Mouse (Mus musculus) layer of hippocampus, postnatal 36 days (tissue): ENCODE results near the gene Kcnc1. TPM values are rescaled to one million over a fixed set of nuclear protein-coding genes. Genes with fewer than 3 reads are reported as not detected.
A peak's percentile ranks its signal among the peaks of the same experiment; 100 is the strongest.

ENCODE experiments used
- DNase-seq, 2 experiments: peaks; one replicate each; pipeline ENCODE4 v3.0.0; 2022
- total RNA-seq, 2 experiments: library from RNA; stranded (reverse); gene quantifications; 2 replicates each; pipeline ENCODE4 v1.2.3; 2021

Gene Kcnc1
- total RNA-seq = 100 to 1,000 TPM; 114 to 119 TPM

DNA sequence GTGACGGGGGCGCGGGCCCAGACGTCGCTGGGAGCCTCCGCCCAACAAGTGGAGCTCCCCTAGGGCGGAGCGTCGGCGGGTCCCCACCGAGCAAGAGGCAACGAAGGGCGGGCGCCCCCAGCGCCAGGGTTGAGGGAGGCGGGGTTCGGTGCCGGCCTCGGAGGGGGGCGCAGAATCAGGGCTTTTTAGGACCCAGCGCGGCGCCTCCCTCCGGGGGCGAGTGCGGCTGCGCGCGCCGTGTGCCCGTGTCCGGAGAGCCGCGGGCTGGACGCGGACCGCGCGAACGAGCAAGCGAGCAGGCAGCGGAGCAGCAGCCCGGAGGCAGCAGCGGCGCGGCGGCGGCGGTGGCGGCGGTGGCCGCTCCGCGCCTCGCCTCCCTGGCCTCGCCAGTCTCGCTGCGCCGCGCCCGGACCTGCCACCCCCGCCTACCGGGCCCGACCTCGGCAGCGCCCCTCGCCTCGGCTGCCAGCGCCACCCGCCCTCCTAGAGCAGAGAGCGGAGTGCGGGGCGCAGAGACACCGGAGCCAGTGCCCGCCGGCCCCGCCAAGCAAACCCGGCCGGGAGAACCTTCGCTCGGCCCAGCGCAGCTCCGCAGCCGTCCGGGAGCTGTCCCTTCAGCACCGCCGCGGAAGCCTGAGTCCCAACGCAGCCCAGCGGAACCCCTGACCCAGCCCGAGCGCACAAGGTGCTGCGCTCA is at the start of gene Kcnc1:
Gene Kcnc1 (plus strand): TSS at position 267 of the 697 bp plus-strand sequence.
- DNase-seq = peak; percentile 61 to 71

DNA sequence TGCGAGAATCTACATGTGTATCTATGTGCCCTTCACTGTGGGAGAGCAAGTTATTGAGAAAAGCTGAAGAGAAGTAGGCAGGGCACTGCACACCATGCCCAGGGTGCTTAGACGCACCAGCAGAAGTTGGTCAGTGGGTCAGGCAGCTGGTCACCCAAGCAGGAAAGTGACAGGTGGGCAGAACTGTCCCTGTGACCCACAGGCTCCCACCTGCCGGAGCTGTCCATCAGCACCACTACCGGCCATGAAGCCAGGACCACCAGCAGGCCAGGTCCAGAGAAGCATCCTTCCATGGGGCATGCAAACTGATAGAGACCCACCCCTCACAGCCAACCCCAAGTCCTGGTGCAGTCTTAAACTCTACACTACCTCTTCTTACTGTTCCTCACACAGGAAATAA is 48.6 kb upstream of the Kcnc1 start:
- DNase-seq = no peak

GRCm38 (mm10) chr7:46348813-46349212 is 47.5 kb upstream of the Kcnc1 start:
- DNase-seq = no peak

- DNase-seq = no peak
These were observed 46.1 kb upstream of the Kcnc1 start for GRCm38 (mm10) chr7:46350119-46350702.

- no peak for DNase-seq
These were observed 43.5 kb upstream of the Kcnc1 start for GRCm38 (mm10) chr7:46352748-46353147.

DNA sequence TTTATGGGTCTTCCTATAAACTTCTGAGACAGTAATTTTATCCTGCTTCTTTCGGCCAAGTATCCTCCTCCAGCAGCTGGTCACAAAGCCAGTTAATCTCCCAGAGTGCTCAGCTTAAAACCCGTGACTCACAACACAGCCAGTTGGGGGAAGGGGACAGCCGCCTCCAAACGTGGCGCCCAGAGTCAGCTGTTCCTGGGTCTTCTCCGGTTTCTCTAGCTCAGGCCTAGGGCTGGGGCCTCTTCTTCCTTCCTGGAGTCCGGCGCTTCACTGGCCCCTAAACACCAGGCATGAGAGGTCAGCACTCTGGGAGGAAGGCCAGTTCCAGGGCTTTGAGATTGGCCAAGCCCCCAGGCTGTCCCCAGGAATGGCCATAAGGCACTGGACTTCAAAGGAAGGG is 43.1 kb upstream of the Kcnc1 start:
- DNase-seq = no peak

GRCm38 (mm10) chr7:46353875-46354274 is 42.4 kb upstream of the Kcnc1 start:
- DNase-seq = no peak

GRCm38 (mm10) chr7:46361776-46362175 is 34.5 kb upstream of the Kcnc1 start:
- DNase-seq = no peak

DNA sequence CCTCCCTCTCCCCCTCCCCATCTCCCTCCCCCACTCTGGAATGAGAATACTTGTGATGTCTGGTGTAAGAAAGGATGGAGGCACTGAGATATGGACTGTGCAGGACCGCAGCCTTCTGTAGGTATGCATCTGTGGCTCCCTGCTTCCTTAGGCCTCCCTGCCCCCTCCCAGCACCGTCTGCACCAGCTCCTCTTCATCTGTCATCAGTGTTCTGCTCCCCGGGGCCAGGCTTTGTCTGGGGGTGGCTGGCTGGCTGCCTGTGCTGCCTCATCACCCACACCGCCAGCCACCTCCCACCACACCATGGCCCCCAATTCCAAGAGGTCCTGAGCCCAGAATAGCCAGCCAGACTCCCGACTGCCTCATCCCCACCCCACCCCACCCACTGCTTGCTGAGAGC is 32.1 kb upstream of the Kcnc1 start:
- peak; percentile 50 to 61 for DNase-seq

DNA sequence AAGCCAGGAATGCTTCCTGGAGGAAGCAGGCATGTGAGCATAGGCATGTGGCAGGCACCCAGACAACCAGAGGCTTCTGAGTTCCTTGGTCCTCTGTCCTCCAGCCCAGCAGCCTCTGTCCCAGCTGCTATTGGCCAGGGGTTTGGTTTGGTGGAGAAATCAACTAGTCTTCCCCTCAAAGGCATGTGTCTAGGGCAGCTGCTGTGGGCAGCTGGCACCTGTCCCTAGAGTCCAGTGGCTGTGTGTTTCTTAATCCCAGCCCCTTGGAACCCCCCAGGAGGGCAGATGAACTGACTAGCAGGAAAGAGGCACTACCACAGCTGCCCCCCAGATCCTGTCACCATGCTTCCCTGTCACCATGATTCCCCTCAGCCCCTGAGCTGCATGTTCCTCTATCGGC is 30.5 kb upstream of the Kcnc1 start:
- DNase-seq = no peak

GRCm38 (mm10) chr7:46371104-46371503 is 25.2 kb upstream of the Kcnc1 start:
- no peak for DNase-seq

DNA sequence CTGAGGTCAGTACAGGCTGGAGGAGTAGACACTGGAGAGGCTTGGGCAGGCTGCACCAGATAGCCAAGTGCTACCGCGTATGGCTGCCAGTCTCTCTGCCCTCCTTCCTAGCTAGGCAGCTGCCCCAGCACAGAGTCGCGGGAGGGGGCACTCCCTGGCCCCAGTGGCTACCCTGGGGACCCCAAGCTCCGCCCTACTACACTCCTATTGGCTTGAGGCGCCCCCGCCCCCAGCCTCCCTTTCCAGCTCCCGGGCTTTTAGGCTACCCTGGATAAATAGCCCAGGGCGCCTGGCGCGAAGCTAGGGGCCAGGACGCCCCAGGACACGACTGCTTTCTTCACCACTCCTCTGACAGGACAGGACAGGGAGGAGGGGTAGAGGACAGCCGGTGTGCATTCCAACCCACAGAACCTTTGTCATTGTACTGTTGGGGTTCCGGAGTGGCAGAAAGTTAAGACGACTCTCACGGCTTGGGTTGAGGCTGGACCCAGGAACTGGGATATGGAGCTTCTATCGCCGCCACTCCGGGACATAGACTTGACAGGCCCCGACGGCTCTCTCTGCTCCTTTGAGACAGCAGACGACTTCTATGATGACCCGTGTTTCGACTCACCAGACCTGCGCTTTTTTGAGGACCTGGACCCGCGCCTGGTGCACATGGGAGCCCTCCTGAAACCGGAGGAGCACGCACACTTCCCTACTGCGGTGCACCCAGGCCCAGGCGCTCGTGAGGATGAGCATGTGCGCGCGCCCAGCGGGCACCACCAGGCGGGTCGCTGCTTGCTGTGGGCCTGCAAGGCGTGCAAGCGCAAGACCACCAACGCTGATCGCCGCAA is 19.9 kb upstream of the Kcnc1 start, which contains the start of gene Myod1:
Gene Myod1 (plus strand): TSS at position 303 of the 836 bp plus-strand sequence.
- no peak for DNase-seq

DNA sequence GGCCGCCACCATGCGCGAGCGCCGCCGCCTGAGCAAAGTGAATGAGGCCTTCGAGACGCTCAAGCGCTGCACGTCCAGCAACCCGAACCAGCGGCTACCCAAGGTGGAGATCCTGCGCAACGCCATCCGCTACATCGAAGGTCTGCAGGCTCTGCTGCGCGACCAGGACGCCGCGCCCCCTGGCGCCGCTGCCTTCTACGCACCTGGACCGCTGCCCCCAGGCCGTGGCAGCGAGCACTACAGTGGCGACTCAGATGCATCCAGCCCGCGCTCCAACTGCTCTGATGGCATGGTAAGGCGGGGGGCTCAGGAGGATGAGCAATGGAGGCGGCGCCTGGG is 19.3 kb upstream of the Kcnc1 start:
- DNase-seq = no peak

DNA sequence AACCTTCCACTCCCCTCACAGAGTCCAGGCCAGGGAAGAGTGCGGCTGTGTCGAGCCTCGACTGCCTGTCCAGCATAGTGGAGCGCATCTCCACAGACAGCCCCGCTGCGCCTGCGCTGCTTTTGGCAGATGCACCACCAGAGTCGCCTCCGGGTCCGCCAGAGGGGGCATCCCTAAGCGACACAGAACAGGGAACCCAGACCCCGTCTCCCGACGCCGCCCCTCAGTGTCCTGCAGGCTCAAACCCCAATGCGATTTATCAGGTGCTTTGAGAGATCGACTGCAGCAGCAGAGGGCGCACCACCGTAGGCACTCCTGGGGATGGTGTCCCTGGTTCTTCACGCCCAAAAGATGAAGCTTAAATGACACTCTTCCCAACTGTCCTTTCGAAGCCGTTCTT is 18.2 kb upstream of the Kcnc1 start:
- DNase-seq = no peak

GRCm38 (mm10) chr7:46378983-46379382 is 17.3 kb upstream of the Kcnc1 start:
- DNase-seq = peak in 1 of 2 experiments; percentile 46

DNA sequence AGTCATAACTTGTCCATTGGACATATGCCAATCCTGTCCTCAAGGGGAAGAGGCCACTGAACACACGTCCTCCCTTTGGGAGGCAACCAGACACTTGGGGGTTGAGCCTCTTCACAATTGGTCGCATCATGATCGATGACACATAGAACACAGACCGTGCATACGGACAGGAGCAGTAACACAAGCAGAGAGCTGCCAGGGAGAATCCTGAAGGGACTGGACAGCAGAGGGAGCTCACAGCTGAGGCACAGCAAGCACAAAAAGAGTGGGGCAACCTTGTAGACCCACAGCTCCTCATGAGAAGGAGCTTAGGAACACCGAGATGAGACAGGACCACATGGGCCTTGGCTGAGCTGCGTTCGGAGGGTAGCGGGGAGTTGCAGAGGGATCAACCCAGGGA is 15.7 kb upstream of the Kcnc1 start:
- DNase-seq = no peak

GRCm38 (mm10) chr7:46387430-46387829 is 8.9 kb upstream of the Kcnc1 start:
- no peak for DNase-seq

GRCm38 (mm10) chr7:46389456-46390085 is 6.7 kb upstream of the Kcnc1 start:
- no peak for DNase-seq

DNA sequence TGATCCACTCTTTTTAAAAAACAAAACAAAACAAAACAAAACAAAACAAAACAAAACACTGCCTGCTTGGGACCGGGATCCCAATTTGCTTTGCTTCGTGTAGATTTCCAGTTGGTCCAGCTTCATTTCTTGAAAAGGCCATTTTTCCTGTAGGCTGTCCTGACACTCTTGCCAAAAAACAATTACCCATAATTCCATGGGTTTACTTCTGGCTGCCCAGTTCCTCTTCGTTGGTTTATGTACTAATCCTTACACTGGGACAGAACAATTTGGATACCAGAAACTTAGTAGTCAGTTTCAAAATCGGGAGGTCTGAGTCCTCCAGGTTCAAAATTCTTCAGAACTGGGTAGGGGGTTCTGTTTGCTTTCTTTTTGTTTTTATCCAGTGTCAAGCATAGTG is 6.1 kb upstream of the Kcnc1 start:
- DNase-seq = no peak

DNA sequence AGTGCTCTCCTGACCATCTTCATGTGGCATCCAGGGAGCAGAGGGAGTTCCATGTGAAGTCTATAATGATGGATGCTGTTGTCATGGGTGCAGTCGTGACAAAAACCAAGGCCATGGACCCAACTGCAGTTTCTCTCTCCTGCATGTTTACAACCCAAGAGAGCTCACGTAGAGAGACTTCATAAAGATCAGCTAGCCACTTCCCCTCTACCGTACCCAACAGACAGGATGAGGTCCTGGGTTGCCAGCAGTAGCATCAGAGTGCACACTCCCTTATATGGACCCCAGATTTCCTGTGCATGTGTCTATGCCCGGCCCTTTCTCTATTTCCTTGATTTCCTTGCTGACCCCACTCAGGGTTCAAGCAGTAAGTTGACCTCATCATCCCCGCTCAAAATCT is 4.6 kb upstream of the Kcnc1 start:
- DNase-seq = no peak

DNA sequence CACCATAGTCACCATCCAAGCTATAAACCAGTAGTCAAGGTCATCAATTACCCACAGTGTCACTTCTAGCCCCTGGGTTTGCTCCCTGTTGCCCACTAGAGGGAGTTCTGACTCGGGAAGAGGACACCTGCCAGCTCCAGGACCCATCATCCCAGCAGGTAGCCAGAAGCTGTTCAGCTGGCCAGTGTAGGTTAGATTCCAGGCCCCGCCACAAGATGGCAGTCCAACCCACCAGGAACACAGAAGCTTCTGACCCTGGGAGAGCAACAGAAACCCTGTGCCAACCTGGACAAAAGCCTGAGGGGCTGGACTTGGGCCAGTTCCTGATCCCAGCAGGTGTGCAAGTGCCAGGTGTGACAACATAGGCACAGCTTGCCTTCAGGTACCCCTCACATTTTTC is 3.2 kb upstream of the Kcnc1 start:
- DNase-seq = peak; percentile 79 to 82

- DNase-seq = no peak
These were observed 2.4 kb upstream of the Kcnc1 start for GRCm38 (mm10) chr7:46393718-46394511.
